Mouse (Mus musculus): ENCODE measurements around the gene Arg2. TPM values are rescaled to one million over a fixed set of nuclear protein-coding genes. Genes with fewer than 3 reads are reported as not detected.

Arg2 gene
- polyA plus RNA-seq (2016; fragmentation: Nextera tagmentation; extraction: Ambion mirVana), result 0.24 and 0.49 TPM in 2 replicates

DNA sequence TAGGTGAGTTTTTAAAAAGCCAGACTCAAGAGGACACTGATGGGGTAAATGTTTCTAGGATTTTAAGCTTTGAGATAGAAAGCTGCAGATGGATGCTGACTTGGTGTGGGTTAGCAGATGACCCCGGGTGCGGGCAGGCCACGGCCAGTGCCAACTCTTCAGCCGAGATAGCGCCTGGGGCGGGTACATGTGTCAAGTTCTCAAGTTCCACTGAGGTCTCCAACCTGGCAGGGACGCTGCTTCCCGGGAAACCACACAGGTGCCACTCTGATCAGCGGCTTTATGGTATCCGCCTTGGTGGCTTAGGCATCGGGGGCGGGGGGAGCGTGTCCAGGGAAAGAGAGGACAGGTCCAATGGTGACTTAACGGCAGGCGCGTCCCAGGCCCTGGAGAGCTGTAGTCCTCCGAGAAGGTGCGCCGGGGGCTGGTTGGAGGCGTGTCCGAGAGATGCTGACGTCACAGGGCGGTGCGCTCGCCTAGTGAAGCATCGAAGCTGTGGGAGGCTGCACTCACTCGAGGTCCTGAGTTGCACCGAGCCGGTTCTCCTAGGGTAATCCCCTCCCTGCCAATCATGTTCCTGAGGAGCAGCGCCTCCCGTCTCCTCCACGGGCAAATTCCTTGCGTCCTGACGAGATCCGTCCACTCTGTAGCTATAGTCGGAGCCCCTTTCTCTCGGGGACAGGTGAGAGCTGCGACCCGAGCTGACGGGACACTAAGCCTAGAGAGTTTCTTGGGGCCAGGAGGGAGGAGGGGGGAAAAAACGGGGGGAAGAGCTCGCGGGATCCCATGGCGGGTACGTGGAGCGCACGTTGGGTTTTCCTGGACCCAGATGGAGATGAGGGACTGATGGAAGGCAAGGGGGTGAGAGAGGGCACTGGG is at the start of gene Arg2:
Gene Arg2 (plus strand): TSS at position 479 of the 879 bp plus-strand sequence.
- H3K27ac ChIP-seq, result no peak within 1 kb of the TSS

DNA sequence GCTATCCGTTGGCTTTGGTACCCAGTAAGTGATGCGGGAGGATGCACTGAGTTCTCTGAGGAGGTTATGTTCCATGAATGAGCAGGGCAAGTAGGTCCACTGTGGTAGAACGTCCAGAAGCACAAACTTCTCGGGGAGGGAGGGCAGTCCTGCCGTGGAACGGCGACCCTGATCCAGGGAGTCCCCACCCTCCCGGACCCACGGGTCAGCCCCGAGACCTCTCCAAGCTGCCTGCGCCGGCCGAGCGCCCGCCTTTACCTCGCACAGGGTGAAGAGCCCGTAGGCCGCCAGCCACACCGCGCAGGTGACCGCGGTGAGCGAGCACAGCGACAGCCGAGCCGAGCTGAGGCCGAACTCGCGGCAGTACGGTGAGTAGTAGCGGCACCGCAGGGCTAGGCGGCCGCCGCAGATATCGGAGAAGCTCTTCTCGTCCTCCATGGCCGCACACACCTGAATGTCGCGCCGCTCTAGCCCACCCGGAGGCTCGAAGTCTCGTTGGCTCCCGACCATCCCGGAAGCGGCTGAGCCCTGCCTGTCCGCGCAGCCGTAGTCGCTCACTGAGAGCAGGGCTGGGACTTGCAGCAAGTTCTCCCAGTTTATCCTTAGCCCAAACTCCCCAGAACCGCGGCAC is 41.3 kb upstream of the Arg2 start, which contains the start of gene Pigh:
Gene Pigh (minus strand): TSS at position 470 of the 631 bp plus-strand sequence.
- H3K9me3 ChIP-seq, result no peaks in the 10 kb centered on the region
- no peaks in the 10 kb centered on the region; the same call in 1 of the 2 replicates for H3K4me1 ChIP-seq
- H3K4me3 ChIP-seq, result peak within 1 kb of the TSS; percentile 94
- peak within 1 kb of the TSS; percentile 94 for H3K27ac ChIP-seq
- H3K27me3 ChIP-seq (ENCODE audit: insufficient read depth, poor library complexity, severe bottlenecking), result no peaks in the 10 kb centered on the region
- peaks cover 14% of the 10 kb centered on the region; the same call in 1 of the 2 replicates for H3K36me3 ChIP-seq
- WGBS, result under 1% methylated on average over 53 of the region's 53 CpGs
- peak; percentile 96 for DNase-seq (ENCODE audit: low spot score)

More for the DNA sequence above, at the start of gene Arg2:
- Histone ChIP-seq H3K36me3 (no peaks in the 10 kb centered on the region), H3K9me3 (no peaks in the 10 kb centered on the region), H3K4me3 (peak within 1 kb of the TSS; percentile 61), H3K4me1 (peaks cover 23% of the 10 kb centered on the region), H3K27me3 (ENCODE audit: insufficient read depth, poor library complexity, severe bottlenecking) (peaks cover 56% of the 10 kb centered on the region)
- peak; percentile 88 for DNase-seq (ENCODE audit: low spot score)
- under 1% methylated on average over 47 of the region's 47 CpGs for WGBS

DNA sequence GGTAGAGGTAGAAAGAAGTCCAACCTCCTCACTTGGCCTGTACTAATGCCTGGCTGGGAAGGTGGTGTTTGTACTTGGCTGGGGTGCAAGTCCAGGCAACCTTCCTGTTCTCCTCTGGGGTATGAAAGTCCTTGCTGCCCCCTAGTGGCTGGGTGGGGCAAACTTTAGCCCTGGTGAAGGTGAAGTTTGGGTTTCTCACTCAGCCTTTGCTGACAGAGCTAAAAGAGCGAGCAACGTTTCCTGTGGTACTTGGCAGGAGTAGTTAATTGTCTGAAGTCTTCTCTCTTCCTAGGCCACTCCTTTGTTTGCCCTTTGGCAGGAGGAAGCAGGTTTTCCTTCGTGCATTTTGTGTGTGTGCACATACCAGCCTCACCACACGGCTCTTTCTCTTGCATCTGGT is 38.0 kb upstream of the Arg2 start:
- Histone ChIP-seq H3K27me3 (ENCODE audit: insufficient read depth, poor library complexity, severe bottlenecking) (no peaks in the 10 kb centered on the region), H3K36me3 (no peaks in the 10 kb centered on the region), H3K4me3 (no peak overlapping the region), H3K9me3 (no peaks in the 10 kb centered on the region), H3K4me1 (no peaks in the 10 kb centered on the region; the same call in 1 of the 2 replicates), H3K27ac (no peak overlapping the region)
- WGBS, result 42% methylated on average over 4 of the region's 4 CpGs
- DNase-seq (ENCODE audit: low spot score), result no peak

DNA sequence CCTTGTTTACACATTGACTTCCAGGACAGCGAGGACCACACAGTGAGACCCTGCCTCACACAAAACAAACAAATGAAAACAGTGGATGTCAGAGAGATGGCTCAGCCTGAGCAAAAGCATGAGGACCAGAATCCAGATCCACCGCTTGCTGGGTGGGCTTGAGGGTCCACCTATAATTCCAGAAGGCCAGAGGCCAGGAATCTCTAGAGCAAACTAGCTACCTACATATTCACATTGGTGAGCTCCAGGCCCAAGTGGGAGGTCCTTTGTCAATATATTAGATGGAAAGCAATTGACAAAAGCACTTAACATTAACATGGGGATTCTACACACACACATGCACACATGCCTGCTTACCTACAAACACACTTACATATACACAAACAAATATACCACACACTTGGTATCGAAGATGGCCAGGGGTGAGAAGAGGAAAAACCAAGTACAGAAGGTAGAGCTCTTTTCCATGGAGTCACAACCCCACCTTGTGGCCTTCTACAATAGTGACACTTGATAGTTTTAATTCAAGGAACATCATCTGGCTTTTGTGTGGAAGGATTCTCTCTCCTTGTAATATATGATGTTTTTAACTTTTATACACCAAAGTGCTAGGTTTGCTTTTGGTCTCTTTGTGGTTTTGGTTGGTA is 33.3 kb upstream of the Arg2 start:
- Histone ChIP-seq H3K36me3 (no peaks in the 10 kb centered on the region), H3K9me3 (no peaks in the 10 kb centered on the region), H3K4me1 (peaks cover 9% of the 10 kb centered on the region; the same call in 1 of the 2 replicates), H3K4me3 (no peak overlapping the region), H3K27me3 (ENCODE audit: insufficient read depth, poor library complexity, severe bottlenecking) (no peaks in the 10 kb centered on the region), H3K27ac (no peak overlapping the region)
- WGBS, result 58% methylated on average over 3 of the region's 3 CpGs
- DNase-seq (ENCODE audit: low spot score), result no peak

DNA sequence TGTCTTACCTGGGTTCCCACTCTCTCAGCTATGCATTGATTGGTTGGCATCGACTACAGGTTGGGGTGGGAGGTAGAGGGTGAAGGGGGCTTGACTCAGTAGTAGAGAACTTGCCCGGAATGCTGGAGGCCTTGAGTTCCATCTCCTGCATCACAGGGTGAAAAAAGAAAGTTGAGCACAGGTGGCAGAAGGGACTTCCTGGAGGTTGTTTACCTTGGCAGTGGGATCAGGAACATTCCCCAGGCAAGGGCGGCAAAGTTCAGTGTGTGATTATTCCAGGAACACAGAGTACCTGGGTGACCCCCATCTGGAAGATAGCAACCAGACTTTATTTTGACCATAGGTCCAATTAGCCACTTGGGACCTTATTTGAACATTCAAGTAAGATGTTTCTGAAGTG is 26.8 kb upstream of the Arg2 start:
- 70% methylated on average over 3 of the region's 3 CpGs for WGBS
- peaks cover 9% of the 10 kb centered on the region; the same call in 1 of the 2 replicates for H3K4me1 ChIP-seq
- no peak overlapping the region for H3K27ac ChIP-seq
- no peaks in the 10 kb centered on the region for H3K9me3 ChIP-seq
- no peaks in the 10 kb centered on the region for H3K27me3 ChIP-seq (ENCODE audit: insufficient read depth, poor library complexity, severe bottlenecking)
- H3K4me3 ChIP-seq, result no peak overlapping the region
- no peak for DNase-seq (ENCODE audit: low spot score)
- no peaks in the 10 kb centered on the region for H3K36me3 ChIP-seq

DNA sequence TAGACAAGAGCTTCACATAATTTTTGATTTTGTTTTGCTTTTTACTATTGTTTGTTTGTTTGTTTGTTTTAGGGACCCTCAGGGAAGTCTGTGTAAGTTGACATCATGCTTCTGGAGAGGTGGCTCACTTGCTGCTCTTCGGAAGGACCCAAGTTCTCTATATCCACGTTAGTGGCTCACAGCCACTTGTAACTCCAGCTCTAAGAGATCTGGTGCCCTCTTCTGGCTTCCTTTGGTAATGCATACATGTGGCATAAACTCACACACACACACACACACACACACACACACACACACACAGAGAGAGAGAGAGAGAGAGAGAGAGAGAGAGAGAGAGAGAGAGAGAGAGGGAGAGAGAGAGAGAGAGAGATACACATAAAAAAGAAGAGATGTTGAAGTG is 26.0 kb upstream of the Arg2 start:
- no peak overlapping the region for H3K4me3 ChIP-seq

DNA sequence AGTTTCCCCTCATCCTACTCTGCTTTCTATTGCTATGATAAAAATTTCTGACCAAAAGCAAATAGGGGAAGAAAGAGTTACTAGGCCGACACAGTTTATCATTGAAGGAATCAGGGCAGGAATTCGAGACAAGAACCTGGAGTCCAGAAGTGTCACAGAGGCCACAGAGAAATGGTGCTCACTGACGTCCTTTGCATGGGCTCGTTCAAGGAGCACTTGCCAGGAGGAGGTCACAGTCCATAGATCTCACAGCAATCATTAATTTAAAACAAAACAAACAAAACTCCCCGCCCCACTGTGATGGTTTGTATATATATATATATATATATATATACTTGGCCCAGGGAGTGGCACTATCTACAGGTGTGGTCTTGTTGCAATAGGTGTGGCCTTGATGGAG is 25.3 kb upstream of the Arg2 start:
- WGBS, result 74% methylated on average over 5 of the region's 5 CpGs
- Histone ChIP-seq H3K9me3 (no peaks in the 10 kb centered on the region), H3K27me3 (ENCODE audit: insufficient read depth, poor library complexity, severe bottlenecking) (no peaks in the 10 kb centered on the region), H3K36me3 (no peaks in the 10 kb centered on the region), H3K27ac (no peak overlapping the region), H3K4me3 (no peak overlapping the region), H3K4me1 (peaks cover 16% of the 10 kb centered on the region; the same call in 1 of the 2 replicates)
- DNase-seq (ENCODE audit: low spot score), result no peak

More for the DNA sequence above, 26.0 kb upstream of the Arg2 start:
- no peaks in the 10 kb centered on the region for H3K36me3 ChIP-seq
- no peak overlapping the region for H3K27ac ChIP-seq
- no peak for DNase-seq (ENCODE audit: low spot score)
- H3K9me3 ChIP-seq, result no peaks in the 10 kb centered on the region
- H3K4me1 ChIP-seq, result peaks cover 16% of the 10 kb centered on the region; the same call in 1 of the 2 replicates
- 63% methylated on average over 2 of the region's 2 CpGs for WGBS
- H3K27me3 ChIP-seq (ENCODE audit: insufficient read depth, poor library complexity, severe bottlenecking), result no peaks in the 10 kb centered on the region

DNA sequence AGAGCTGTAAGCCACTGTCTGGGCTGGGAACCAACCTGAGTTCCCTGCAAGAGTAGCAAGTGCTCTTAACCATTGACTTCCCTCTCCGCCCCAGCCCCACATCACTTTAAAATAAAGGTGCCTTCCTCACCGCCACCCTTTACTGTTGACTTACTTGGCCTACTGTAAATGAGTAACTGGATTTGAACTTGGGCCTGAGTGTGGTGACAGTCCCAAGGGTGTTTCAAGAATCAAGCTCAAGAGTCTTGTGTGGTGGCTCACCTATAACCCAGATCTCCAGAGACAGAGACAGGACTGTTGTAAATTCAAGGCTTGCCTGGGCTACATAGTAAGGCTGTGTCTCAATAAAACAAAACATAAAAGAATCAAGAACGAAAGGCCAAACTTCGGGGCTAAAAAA is 11.6 kb upstream of the Arg2 start:
- Histone ChIP-seq H3K27ac (no peak overlapping the region), H3K4me1 (no peaks in the 10 kb centered on the region), H3K27me3 (ENCODE audit: insufficient read depth, poor library complexity, severe bottlenecking) (no peaks in the 10 kb centered on the region), H3K9me3 (no peaks in the 10 kb centered on the region), H3K36me3 (no peaks in the 10 kb centered on the region), H3K4me3 (no peak overlapping the region)
- no peak for DNase-seq (ENCODE audit: low spot score)
- WGBS, result 83% methylated on average over 4 of the region's 4 CpGs

DNA sequence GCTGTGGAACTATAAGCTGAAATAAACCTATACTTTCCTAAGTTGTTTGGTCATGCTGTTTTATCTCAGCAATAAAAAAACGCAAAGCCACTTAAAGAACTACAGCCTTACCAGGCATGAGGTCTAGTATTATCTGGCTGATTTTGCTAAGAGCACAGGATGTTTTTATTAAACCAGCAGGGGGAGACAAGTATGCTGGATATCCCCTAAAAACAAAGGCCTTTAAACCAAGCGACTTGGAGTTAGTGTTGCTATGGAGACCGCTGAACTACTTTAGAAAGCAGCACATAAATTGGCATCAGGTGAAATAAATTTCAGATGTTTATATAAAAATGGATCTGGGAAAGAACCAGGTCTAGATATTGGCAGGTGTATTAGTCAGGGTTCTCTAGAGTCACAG is 7.8 kb upstream of the Arg2 start:
- WGBS, result 34% methylated on average over 3 of the region's 3 CpGs
- no peaks in the 10 kb centered on the region for H3K4me1 ChIP-seq
- H3K36me3 ChIP-seq, result no peaks in the 10 kb centered on the region
- DNase-seq (ENCODE audit: low spot score), result no peak
- no peak overlapping the region for H3K27ac ChIP-seq
- no peaks in the 10 kb centered on the region for H3K27me3 ChIP-seq (ENCODE audit: insufficient read depth, poor library complexity, severe bottlenecking)
- no peaks in the 10 kb centered on the region for H3K9me3 ChIP-seq
- H3K4me3 ChIP-seq, result no peak overlapping the region

DNA sequence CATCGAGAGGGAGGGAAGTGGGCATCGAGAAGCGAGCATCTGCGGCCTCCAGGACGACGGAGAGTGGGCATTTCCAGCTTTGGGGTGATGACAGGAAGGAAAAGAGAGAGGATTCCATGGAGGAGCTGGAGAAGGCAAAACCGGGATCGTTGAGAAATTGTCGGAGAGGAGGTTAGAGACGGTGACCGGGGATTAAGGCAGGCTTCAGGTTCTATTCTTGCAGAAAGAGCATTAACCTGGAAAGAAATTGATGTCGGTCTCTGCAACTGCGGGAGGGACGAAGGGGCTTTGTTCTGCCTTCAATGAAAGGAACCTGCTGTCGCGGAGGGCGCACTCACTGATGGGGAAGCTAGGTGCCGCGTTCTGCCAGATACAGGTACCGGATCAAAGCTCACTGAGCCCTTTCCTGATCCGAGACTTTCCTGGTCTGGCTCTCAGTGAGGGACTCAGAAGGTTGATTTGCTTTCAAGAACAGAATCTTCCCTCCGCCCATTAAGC is 650 bp downstream of the Arg2 start:
- Histone ChIP-seq H3K27ac (no peak overlapping the region), H3K4me3 (peak overlapping the region; percentile 61), H3K4me1 (peaks cover 23% of the 10 kb centered on the region), H3K9me3 (no peaks in the 10 kb centered on the region), H3K27me3 (ENCODE audit: insufficient read depth, poor library complexity, severe bottlenecking) (peaks cover 56% of the 10 kb centered on the region), H3K36me3 (no peaks in the 10 kb centered on the region)
- 2% methylated on average over 22 of the region's 22 CpGs for WGBS
- no peak for DNase-seq (ENCODE audit: low spot score)

DNA sequence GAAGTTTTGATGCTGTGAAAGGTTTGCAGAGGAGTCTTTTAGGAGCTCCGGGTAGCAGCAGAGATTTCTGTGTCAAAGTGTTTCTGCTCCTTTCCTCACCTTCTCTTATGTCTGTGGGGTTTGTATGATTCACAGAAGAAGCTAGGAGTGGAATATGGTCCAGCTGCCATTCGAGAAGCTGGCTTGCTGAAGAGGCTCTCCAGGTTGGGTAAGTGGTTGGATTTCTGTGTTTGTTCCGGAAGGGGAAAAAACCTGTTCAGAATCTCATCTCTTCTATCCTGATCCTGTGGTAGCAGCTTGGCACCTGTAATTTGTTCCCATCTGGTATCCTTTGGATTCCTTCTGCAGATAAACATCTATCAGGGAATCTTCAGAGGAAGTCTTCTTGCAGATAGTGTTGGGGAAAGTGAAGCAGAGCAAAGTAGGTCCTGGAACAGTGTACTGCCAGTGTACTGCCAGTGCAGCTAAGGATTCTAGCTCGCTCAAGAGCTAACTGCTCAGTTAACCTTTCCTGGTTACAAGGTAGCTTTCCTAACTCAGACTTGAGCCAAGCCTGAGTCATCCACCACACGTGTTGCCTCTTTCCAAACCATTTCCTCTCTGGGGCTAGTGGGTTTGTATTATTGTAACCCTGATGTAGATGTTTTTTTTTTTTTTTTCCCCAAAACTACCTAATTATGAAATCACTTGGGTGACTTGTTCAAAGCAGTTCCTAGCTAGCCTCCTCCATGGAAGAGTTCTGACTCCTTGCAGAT is 1.3 kb downstream of the Arg2 start:
- Histone ChIP-seq H3K9me3 (no peaks in the 10 kb centered on the region), H3K4me3 (peak overlapping the region; percentile 61), H3K27me3 (ENCODE audit: insufficient read depth, poor library complexity, severe bottlenecking) (peaks cover 56% of the 10 kb centered on the region), H3K4me1 (peaks cover 23% of the 10 kb centered on the region), H3K36me3 (no peaks in the 10 kb centered on the region), H3K27ac (no peak overlapping the region)
- no peak for DNase-seq (ENCODE audit: low spot score)
- 28% methylated on average over 5 of the region's 5 CpGs for WGBS

DNA sequence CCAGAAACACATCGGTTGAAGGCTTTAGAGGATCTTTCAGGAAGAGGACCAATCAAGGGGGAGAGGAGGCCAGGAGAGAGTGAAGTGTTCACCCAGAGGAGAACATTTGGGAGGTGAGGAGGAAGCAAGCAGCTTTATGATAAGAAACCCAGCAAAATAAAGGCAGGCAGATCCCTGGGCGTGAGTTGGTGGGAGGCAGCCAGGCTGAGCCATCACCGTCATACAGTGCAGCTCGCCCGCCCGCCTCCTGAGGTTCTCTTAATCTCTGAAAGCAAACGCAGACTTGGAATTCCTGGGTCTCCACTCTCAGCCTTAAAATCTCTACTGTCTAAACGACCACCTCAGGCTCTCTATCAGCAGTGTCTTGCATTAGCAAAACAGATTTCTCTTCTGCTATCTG is 4.1 kb downstream of the Arg2 start:
- H3K4me3 ChIP-seq, result no peak overlapping the region
- no peak for DNase-seq (ENCODE audit: low spot score)
- no peak overlapping the region for H3K27ac ChIP-seq
- no peaks in the 10 kb centered on the region for H3K36me3 ChIP-seq
- H3K4me1 ChIP-seq, result peaks cover 23% of the 10 kb centered on the region
- peaks cover 53% of the 10 kb centered on the region for H3K27me3 ChIP-seq (ENCODE audit: insufficient read depth, poor library complexity, severe bottlenecking)
- WGBS, result 22% methylated on average over 8 of the region's 8 CpGs
- no peaks in the 10 kb centered on the region for H3K9me3 ChIP-seq
